Mouse (Mus musculus) cerebellum, adult 11 months (tissue): ENCODE results near the gene Fcamr.

Experiments
- DNase-seq: peaks from one replicate; pipeline ENCODE4 v3.0.0; 2022

The Fcamr gene

DNA sequence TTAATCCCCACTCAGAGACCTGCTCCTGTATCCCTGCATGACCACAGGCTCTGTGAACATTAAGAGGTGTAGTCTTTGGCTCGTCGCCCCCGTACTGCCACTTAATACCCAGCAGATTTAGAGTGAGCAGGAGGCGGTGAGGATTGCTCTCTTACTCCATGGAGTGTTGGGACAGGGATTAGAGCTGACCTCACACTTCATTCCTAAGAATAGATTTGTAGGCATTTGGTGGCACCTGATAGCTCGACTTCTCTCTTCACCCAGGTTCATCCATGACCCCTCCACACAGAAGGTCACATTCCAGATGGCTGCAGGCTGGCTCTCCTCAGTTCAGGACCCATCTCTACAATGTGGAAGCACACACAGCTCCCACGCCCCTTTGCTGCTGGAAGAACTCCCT is 3.6 kb downstream of the Fcamr start:
- DNase-seq, result no peak

DNA sequence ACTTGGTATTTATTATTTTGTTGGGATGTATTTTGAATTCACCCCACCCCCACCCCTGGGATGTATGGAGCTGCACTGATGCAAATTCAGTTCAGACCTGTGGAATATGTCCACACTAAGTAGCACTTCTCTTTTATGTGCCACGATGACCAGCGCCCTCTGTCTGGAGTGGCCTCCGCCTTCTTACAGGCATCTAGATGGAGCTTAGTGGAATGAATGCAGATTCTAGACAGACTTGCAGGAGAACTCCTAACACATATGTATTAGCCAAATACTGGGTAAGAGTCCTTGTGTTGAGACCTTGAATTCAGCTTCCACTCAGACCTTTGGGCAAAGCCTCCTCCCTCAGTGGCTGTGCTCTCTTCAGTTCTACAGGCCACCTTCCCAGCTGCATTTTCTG is 10.2 kb downstream of the Fcamr start:
- DNase-seq, result no peak

DNA sequence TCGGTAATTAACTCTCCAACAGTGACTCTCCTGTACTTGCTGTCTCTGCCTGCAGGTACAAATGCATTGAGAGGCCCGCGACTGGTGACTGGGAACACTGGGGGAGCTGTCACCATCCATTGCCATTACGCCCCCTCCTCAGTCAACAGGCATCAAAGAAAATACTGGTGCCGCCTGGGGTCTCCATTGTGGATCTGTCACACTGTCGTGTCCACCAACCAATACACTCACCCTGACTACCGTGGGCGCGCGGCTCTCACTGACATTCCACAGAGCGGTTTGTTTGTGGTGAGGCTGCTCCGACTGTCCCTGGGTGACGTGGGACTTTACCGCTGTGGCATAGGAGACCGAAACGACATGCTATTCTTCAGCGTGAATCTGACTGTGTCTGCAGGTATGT is 10.6 kb downstream of the Fcamr start:
- no peak for DNase-seq

DNA sequence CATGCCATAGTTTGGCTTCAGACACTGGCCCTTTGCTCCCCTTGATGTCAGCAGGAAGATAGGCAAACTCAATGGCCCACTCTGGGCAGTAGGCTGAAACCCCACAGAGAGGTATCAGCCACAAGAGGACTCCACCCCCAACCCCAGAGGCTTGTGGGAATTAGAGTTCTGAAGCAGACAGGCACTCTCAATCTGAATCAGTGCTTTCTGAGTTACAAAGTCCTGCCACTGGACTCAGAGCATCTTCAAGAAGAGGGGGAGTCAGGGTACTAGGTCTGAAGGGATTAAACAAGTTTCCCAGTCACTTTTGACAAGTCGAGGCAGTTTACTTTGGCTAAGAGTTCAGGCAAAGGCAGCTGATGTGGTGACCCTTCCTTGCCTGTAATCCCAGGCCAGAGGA is 19.0 kb downstream of the Fcamr start:
- no peak for DNase-seq

DNA sequence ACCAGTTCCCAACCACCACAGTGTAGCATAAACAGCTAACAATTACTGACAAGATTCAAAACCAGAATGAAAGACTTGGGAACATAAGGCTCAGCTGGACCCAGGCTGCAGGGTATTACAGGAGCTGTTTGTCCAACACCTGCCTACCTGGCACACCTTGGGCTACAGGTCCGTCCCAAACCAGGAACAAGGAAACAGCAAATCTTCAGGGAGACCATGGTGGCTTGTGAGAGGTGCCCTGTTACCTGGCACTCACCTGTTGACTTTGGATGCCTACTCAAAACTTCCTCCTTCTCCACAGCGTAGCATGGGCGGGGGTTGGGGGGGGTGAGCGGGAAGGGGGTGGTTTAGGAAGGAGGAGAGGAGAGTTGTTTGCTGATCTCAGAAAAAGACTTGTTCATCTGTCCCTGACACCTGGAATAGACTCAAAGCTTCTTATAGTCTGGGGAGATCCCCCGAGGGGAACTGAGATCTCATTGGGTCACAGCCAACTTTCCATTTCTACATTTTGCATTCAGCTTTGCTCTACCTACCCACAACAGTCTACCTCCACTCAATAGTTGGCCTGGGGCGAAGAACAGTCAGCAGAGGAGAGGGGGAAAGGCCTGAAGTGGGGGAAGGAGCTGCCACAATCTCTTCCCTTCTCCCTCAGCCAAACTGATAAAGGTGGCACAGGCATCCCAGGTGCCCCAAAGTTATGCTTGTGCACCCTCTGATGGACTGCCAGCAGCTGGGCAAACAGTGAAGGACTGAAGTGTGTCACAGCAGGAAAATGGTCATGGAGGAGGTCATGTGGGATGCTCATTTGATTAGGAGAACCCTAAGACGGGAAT is 19.8 kb downstream of the Fcamr start:
- DNase-seq, result no peak

DNA sequence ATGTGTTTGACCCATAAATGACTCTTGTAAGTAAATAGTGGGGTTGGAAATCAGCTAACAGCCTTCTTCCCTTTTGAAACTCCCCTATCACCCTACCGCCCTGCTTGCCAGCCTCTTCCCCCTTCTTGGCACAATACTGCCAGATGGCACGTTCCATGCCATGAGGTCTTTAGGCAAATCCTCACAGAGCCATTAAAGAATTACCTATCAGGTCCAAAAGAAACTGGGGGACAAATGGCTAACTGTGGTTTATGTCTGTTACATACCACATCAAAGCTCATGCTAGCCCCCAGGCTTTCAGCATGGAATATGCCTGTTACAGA is 20.4 kb downstream of the Fcamr start:
- no peak for DNase-seq

DNA sequence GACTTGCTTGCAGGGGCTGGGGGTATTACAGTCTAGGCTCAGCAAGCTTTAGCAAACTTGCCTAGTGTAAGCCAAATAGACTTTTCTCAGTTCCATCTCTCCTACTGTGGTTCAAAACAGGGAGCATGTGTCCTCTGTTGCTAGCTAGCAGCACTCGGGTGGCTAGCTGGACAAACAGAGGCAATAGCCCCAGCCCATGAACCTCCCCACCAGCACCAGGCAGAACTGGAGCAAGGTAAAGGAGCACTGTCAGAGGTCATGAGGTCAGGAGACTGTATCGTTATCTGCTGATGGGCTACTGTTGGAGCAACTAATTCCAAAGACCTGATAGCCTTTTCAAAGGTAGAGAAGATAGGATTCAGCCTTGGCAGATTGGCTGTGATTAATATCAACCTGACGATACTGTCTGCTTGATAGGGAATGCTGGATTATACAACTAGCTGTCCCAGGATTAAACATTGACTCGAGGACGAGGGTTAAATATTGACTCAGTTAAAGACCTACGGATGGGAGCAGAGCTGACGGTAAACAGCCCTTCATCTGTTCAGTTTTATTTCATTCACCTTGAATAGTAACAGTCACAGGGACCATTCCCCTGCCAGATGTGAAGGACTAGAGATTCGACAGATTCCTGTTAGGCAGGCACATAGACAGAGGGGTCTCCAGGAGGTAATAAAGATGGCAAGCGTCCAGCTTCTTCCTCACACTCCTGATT is 21.4 kb downstream of the Fcamr start:
- DNase-seq, result no peak

DNA sequence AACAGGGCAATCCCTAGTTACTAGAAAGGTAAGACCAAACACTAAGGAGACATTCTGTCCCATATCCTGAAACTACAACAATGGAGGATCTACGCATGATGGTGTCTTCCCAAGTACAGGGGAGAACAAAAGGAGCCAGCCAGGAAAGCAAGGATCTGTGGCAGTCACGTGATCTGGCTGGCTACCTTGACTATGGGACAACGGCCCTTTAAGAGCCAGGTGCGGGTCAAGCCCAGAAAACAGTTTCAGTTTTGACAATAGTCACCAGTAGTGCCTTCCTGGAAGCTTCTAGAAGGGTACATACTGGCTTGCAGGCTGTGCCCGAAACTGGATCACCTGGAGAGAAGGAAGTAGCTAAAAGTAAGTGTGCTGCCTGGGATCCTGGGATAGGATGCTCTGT is 25.7 kb downstream of the Fcamr start, which contains the start of gene Pigr:
Gene Pigr, plus strand, starts transcription at position 237 of the 400 bp plus-strand sequence.
- no peak for DNase-seq

DNA sequence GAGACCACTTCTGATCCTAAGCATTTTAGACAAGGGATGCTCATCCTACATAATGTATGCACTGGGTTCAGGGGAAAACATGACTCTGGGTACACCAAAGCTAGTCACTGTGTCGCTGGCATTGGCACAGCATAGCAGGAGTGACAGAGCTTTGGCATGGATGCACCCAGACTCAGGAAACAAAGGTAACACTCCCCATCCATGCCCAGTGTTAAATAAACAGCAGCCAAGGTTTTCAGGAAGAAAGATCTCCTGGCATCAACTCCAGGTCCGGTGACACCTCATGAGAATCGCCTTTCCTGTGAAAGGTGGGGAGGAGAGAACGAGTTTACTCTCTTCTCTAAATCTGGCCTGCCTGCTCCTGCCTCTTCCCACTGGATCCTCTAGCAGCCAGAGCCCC is 28.0 kb downstream of the Fcamr start:
- no peak for DNase-seq

DNA sequence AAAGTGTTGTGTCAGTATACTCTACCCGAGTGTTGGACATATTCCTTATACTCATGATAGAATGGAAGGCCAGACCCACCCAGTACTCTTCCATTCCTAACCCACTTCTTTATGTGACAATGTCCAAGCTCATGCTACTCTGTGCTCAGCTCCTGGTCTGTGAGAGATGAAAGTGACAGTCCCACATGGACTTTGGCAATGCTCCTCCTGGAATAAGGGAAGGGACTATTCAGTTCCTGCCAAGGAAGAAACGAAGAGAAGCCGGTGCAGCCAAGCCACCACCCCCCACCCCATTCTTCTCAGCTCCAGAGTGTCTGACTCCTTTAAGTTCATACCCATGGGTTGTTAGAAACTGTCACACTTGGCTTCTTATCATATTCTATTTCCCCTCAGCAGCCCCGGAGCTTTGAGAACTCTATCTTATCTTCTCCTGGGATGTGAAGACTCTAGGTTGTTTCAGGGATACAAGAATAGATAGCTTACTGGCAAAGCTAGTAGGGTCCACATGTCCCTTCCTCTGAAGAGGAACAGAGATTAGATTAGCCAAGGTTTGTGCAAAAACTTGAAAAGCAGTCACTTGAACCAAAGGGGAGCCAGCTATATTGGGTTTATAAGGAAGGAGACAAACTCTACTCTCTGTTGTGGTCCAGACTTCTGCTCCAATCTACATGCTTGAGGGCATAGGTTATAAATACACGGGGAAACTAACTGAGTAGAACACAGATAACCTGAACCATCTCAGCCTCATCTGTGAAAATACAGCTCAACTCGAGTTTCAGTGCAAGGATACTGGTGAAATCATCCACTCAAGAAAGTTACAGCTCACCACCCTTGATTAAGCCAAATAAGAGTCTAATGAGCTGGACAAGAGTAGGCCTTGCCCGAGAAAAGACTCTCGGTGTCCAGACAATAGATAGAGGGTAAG is 29.5 kb downstream of the Fcamr start:
- no peak for DNase-seq

DNA sequence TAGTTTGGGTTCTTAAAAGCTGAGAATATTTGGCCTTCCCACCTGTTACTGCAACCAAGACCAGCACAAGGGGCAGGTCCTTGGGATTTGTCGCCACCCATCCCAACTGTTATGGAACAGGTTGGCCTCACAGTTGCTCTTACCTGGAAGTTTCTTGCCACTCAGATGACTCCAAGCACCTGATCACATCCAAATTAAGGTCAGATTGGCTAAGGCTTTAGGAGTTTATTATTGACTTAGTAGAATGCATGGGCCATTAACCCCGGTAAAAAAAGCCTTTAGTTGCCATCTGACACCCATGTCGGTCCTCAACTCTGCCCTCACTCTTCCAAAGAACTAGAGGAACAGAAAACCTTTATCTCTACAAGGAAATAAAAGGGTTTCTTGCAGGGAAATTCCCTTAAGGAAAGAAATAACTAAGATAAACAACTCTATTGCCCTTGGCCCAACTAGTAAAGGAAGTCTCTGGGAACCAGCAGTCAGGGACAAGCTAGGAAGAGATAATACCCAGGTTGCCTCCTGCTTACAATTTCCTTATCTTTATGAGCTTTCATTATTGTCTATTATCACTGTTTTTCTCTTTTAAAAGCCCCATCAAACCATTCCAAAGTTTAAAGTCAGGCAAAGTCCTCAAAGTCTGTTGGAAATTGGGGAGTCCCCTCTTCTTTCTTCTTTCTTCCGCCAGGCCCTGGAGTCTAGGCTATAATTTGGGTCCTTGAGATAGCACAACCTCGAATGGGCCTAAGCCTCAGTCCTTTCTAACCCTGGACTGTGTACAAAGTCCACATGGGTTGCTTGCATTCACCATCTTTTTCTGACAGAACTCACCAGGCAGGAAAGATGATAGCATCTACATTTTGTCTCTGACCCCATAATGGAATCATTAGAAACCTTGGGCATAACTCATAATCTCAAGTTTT is 31.8 kb downstream of the Fcamr start:
- DNase-seq, result no peak

DNA sequence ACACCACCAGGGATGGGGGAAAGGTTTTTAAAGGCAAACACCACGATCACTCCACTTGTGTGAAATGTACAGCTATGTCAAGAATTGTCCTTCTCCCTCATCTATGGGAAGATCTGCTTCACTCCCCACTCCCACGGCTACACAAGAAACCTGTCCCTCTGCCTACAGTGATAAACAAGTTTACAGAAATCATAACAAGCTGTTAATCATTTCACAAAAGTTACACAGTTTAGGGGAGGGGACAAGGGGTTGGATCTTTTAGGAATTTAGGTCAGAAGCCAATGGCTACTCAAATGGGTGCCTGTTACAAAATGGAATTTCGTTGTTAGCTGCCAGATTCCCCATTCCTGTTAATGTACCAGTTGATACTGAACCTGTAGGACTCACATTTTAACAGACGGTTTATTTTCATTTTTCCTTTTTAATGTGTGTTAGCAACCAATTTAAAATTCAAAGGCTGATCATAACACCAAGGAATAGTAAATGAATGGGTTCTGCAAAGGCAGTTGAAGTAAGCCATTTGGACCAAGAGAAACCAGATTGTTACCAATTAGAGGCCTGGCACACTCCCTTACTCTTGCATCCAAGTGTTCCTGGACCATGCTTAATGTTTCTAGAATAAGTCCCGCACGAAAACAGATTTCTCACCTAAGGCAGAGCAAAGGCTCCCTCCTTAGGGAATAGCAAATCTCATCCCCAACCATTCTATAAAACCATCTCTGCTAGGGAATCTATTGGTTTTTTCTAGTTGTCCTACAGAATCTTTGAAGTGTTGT is 34.6 kb downstream of the Fcamr start:
- peak; percentile 13 for DNase-seq

DNA sequence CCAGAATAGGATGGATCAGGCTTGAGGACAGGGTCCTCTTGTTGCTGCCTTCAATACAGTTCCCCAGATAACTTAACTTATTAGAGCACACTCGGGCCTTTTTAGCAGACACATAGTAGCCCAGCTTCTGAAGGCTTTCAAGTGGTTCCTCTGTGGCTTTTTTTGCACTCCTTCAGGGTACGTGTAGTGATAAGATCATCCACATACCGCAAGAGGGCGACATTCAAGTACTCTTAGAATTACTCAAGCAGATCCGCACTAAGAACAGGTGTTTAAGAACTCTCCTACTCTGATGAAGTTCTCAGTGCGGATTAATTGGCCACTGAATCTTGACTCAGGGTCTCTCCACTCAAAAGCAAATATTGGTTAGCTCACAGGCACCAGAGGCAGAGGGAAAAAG is 37.6 kb downstream of the Fcamr start:
- no peak for DNase-seq

DNA sequence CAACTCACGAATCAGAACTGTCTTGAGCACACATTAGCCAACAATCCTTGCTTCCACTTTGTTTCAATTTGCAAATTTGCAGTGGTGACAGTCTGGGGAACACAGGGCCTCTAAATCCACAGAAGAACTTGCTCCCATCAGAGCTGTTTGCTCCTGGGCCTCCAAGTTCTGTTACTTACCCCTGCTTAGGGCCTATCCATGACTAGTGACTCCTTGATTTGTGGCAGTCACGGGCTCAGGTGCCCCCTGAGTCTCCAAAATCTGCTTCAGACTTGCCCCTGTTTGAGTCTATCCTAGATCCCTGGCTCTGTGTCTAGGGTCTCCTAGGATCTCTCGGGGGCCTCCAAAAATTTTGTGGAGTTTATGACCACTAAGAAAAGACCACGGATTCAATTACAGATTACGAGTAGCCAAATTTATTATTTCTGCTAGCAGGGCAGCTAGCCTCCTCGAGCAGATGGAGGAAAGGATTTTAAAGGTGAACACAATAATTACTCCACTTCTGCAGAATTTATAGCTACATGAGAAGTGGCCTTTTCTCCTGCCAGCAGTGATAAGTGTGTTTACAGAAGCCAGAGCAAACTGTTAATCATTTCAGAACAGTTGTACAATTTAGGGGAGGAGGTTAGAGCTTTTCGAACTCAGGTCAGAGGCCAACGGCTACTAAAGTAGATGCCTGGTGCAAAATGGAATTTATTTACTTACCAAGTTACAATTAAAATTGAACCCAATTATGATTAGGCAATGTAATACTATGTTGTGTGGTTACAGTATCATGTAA is 40.1 kb downstream of the Fcamr start:
- no peak for DNase-seq

DNA sequence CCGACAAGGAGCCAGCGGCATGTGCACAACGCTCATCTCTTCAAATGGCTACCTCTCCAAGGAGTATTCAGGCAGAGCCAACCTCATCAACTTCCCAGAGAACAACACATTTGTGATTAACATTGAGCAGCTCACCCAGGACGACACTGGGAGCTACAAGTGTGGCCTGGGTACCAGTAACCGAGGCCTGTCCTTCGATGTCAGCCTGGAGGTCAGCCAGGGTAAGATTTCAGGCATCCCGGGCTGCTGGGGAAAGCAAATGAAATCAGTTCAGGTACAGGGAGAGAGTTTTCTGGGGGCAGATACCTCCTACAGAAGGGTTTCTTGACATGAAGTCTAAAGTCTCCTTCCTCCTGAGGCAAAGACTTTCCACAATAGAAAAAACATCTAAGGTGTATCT is 40.9 kb downstream of the Fcamr start:
- DNase-seq, result no peak

DNA sequence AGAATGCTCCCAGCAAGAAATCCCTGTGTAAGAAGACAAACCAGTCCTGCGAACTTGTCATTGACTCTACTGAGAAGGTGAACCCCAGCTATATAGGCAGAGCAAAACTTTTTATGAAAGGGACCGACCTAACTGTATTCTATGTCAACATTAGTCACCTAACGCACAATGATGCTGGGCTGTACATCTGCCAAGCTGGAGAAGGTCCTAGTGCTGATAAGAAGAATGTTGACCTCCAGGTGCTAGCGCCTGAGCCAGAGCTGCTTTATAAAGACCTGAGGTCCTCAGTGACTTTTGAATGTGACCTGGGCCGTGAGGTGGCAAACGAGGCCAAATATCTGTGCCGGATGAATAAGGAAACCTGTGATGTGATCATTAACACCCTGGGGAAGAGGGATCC is 43.8 kb downstream of the Fcamr start:
- no peak for DNase-seq

DNA sequence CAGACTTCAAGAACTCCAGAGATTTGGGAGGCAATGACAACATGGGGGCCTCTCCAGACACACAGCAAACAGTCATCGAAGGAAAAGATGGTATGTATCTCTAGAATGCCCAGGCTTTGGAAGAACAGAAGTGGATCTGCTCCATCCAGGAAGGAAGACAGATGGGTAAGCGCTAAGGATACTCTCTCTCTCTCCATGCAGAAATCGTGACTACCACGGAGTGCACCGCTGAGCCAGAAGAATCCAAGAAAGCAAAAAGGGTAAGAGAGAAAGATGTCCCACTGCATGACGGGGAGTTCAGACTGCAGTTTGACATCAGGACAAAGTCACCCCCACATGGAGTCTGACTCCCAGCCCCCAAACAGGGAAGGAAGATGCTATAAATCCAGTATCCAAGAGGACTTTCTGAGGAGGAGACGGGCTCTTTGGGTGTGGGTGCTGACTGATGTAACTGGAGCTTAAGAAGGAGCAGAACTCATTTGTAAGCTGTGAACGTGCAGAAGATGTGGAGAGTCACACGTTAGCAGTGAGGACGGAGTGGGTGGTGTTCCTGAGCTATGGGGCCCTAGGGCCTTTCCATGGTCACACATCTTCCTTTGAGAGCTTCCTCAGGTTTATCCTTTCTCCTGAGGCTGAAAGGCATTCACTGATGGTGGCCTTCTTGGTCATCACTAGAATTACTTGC is 49.0 kb downstream of the Fcamr start:
- DNase-seq, result no peak

DNA sequence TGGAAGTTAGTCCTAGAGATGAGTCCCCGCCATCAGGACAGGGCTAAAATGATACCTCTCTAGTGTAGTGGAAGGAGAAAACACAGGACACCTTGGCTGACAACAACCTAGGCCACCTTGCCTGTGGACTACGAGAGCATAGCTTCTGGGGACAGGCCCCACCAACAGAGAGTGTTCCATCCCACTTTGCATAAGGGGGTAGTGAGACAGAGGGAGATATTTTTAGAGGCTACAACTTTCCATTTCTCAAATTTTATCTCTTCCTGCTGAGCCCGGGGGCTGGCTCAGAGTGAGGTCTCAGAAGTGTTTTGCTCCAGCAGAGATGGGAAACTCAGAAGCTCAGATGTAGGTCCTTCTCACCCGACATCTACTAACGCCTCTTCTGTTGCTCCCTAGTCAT is 49.7 kb downstream of the Fcamr start:
- DNase-seq, result no peak

DNA sequence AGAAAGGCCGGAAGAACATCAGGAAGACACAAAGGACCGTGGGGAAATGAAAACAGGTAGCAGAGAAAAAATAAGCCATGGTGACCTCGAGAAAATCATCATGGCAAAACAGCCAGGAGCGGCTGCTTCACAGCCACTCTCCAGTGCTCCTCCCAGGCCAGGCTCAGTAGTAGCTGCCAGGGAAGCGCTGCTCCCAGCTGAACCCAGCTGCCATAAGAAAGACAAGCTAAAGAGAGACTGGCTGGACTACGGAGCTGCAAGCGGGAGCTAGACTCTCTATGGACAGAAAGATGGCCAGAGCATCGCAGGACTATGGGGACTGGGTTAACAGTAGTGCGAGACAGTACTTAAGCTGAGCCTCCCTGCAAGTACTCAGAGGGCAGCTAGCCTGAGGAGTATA is 54.1 kb downstream of the Fcamr start:
- no peak for DNase-seq

DNA sequence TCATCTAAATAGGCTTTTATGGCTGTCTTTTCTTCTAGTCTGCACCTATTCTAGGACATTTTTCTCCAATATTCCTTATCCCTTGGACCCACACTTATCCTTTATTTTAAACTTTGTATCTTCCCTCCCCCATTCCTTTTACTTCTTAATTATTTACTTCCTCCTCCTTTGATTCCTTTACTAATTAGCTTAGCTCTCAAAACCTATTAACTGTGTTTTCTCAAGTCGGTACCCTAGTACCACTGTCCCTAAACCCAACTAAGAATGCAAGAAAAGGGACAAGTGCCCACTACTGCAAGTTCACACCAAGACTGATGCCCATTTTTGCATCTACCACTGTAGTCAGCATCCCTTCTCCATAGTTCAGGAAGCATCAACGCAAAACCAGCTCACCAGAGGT is 55.0 kb downstream of the Fcamr start:
- no peak for DNase-seq
